Mouse (Mus musculus): Measurements from ENCODE around the gene Gm8356.
A peak's percentile ranks its signal among the peaks of the same experiment; 100 is the strongest.
"Not testable (repeated sequence)": the region's sequence is repeated elsewhere in the genome, so short reads cannot be mapped to it uniquely, and the experiment has no call there.

Gene Gm8356

DNA sequence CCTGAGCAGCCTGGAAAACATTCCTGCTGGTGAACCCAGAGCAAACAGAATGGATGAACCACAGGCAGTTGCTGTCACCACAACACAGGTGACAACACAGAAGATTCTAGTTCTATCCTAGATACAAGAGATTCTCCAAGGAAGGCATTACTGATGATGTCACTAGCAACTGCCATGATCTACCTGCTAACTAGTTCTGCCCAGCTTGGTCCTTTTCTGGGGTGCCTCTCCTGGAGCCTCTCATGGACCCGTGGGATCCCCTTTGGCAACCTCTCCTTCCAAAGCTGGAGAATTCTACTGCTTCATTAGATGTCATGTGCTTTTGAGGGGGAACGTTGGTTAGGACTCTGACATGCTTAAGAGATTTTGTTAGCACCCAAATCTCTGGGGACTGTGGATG, at the start of gene Gm8356:
TSS of gene Gm8356 (minus strand) at position 101 of the 400 bp plus-strand sequence.
- DNase-seq = not testable (repeated sequence)

DNA sequence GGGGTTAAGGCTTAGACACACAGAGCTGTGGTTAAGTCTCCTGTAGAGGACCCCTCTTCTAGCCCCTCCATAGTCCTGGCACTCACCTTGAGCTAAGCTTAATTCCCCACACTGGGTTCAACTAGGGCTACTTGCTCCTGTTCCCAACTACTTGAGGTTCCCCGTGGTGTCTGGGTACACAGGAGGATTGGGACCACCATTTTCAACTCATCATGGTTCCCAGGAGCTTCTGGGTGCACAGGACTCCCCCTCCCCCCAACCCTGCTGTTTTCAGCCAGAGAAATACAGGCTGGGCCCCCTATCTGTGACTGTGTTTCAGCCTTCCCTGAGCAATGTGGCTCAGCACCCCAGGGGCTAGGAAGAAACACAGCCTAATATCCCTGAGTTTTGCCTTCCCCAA, 50.8 kb downstream of the Gm8356 start:
- DNase-seq = not testable (repeated sequence)

DNA sequence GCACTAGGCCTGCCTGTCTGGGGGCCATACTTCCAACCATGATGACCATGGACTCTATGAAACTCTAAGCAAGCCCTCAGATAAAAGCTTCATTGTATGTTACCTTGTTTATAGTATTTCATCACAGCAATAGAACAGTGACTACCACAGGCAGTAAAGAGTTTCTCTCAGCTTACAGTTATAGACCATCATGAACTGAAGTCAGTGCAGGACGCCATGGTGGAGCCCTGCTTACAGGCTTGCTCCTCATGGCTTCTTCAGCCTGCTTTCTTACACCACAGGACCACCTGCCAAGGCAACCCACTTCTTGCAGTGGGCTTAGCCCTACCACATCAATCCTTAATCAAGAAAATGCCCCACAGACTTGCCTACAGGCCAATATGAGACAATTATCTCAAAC, 51.5 kb downstream of the Gm8356 start:
- DNase-seq = not testable (repeated sequence)

DNA sequence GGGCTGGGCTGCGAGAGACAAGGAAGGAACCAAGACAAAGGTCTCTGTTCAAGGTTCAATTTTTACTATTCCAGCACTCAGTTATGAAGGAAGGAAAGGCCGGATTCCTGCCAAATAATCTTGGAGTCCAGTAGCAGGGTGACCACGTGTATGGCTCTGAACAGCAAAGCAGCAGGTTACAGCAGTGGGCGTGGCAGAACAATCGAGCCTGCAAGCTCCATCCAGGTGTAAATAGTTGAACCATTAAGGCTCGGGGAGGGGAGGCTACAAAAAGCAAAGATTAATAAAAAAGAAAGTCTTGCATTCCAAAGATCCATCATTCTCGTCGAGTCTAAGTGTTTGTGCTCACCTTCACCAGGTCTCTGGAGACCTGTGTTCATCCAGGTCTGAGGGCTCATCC, 55.0 kb downstream of the Gm8356 start:
- peak; percentile 63 for DNase-seq
